Mouse (Mus musculus) left cerebral cortex, adult 18-20 months (tissue): Measurements from ENCODE around the gene Gbp6. TPM values are rescaled to one million over a fixed set of nuclear protein-coding genes. Genes with fewer than 3 reads are reported as not detected.
"Not testable (repeated sequence)": the region's sequence is repeated elsewhere in the genome, so short reads cannot be mapped to it uniquely, and the experiment has no call there.

Experiments
- DNase-seq, 2 experiments: peaks; one replicate each; pipeline ENCODE4 v3.0.0; 2021 to 2022; ENCODE audit warnings: low spot score in 2 of 2, mixed read lengths in 1 of 2
- long read RNA-seq, 2 experiments: library from polyadenylated mRNA; stranded (forward); transcript quantifications; one replicate each; pipeline ENCODE4 v2.0.0; 2021
- total RNA-seq, 2 experiments: library from RNA; stranded (reverse); gene quantifications; 2 replicates each; pipeline ENCODE4 v1.2.3; 2021

Gene Gbp6
- total RNA-seq = 1 to 10 TPM; 1.6 to 2.0 TPM
- long read RNA-seq, experiment 1 = 0 reads
- long read RNA-seq, experiment 2, partial matches to known transcripts = 0 of 1 reads
- long read RNA-seq, experiment 2, other reads (novel, unspliced or antisense) = 0 of 1 reads

GRCm38 (mm10) chr5:105293226-105294165 is at the start of gene Gbp6, which contains the start of gene Gm43302:
Gbp6 (minus strand) TSS chr5:105293698.
Gm43302 (minus strand) TSS chr5:105293695.
- not testable (repeated sequence) for DNase-seq

DNA sequence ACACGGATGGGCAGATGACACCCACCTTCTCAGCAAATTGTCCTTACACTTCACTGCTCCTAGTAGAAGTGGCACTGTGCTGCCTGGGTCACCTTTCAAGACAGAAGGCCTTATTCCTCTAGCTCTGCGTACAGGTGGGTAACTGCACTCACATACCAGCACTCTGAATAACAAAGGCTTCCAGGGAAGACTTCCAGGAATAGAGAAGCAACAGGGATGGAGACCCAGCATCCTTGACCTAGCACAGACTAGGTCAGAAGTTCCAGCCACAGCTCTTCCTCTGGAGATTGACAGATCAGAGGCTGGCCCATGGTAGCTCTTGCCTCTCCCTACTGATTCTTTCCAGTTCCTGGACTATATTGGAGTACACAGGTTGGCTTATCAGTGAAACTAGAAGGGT is 47.8 kb upstream of the Gbp6 start:
- DNase-seq = no peak

DNA sequence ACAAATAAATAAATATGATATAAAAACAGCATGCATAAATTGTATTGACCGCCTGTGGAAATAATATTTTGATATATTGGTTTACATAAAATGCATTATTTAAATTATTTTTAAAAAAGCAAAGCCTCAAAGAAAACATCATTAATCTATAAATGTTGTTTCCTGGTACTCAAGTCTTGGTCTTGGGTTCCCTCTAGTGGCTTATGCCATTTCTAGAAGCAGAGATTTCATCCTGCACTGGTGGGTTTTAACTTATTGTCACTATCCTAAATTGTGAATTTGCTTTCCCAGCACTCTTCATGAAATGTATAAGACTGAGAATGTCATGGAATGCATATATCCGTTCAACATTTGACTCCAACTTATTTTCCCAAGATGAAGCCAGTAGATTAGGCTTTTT is 29.0 kb upstream of the Gbp6 start:
- peak in 1 of 2 experiments; percentile 14 for DNase-seq

- no peak for DNase-seq
Observed at GRCm38 (mm10) chr5:105310941-105311340, 17.4 kb upstream of the Gbp6 start.

DNA sequence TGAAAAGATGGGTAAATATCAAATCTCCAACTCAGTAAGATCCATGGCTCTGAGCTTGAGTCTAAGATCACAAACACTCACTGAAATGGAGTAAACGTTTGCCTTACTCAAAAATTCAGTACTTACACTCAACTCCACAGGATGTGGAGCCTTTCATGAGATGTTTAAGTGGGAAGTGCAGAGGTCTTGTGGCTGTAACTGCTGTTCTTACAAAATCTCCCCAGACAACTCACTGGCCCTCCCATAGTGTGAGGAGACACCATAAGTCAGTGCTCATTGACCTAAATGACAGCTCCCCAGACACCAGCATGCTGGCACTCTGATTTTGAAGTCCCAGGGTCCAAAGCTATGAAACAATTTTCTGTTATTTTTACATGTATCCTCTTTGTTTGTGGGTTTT is 15.7 kb upstream of the Gbp6 start:
- DNase-seq = not testable (repeated sequence)

DNA sequence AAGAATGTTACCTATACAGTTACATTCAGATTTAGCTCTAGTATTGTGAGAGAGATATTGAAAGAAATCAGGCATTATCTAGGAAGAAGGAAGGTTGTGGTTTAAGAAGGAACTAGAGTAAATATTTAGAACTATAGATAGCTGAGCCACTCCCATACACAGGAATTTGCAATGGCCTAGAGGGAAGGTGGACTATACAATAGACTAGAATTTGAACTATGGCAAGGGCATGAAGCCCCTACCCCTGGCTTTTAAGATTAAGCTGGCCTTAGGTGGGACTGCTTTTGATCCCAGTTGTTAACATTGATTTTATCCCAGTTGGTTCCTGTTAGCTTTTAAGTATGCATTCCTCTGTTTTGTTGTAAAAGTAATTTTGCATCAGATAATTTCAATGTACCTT is 13.4 kb upstream of the Gbp6 start:
- DNase-seq = not testable (repeated sequence)

- no peak for DNase-seq
Observed at GRCm38 (mm10) chr5:105306159-105306581, 12.7 kb upstream of the Gbp6 start.

GRCm38 (mm10) chr5:105305671-105306070 is 12.2 kb upstream of the Gbp6 start:
- DNase-seq = not testable (repeated sequence)

DNA sequence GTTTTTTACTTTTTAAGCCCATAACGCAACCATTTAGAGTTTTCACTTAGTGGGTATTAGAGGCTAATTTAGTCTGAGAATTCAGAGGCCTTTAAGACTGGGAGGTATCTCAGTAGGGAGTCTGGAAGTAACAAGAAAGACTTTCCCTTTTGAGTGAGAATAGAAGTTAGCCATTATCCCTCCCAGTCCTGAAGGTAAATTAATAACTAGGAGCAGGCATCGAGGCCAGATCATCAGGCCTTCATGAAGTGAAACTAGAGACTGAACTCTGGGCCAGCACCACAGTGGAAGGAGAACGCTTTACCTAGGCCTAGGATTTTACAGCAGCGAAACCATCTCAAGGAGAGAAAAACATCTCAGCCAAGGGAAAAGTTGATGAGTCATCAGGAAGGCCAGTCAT is 8.5 kb upstream of the Gbp6 start:
- no peak for DNase-seq

GRCm38 (mm10) chr5:105301531-105301930 is 8.0 kb upstream of the Gbp6 start:
- no peak for DNase-seq

DNA sequence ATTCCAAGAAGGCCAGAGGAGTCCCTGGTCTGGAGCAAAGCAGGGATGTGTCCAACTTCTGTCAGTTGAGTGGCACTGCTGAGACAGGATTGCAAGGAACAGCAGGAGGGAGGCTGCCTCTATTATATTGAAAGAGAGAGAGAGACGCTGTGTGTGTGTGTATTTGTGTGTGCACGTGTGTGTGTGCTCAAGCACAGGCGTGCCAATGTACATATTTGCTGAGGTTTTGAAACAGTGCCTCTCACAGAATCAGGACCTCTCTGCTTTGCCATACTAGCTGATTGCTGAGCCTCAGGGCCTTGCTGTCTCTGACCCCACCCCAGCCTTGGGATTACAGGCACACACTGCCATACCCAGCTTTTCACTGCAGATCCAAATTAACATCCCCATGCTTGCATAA is 2.2 kb upstream of the Gbp6 start:
- no peak for DNase-seq

- no peak for DNase-seq
Observed at GRCm38 (mm10) chr5:105292492-105292891, 1.0 kb downstream of the Gbp6 start.

- DNase-seq = not testable (repeated sequence)
Observed at GRCm38 (mm10) chr5:105290921-105291320, 2.6 kb downstream of the Gbp6 start.

GRCm38 (mm10) chr5:105260673-105261072 is 32.8 kb downstream of the Gbp6 start:
- DNase-seq = not testable (repeated sequence)

- DNase-seq = no peak
Observed at GRCm38 (mm10) chr5:105252491-105252890, 41.0 kb downstream of the Gbp6 start.

DNA sequence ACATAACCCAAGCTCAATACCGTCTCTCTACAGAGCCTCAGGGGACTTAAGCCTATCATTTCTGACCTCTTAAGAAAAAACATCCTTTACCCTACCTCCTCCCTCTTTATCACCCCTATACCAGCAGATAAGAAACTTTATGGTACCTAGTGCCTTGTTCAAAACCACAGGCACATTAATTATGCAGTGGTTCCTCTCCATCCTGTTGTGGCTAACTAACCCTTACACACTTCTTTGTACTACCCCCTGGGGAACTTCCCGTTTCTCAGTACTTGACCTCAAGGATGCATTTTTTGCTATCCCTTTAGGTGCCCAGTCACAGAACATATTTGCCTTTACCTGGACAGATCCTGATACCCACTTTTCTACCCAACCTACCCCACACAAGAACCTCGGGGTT is 48.8 kb downstream of the Gbp6 start:
- DNase-seq = not testable (repeated sequence)

DNA sequence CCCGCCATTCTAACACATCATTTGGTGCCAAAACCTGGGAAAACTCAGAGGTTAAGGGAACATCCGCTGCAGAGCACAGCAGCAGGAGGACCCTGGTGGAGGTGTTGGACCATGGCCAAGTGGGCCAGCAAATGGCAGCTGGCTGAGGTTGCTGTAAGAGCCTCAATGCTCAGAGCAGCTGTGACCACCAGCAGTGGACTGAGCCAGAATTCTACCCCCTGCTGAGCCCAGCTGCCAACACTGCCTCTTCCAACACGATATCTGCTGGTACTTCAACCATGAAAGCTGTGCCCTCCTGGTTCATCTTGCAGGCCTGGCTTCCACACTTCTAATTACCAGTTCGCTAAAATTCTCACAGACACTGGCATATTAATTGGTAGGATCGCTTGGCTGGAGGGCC is 52.5 kb downstream of the Gbp6 start:
- not testable (repeated sequence) for DNase-seq

- DNase-seq = not testable (repeated sequence)
Observed at GRCm38 (mm10) chr5:105239483-105240047, 53.9 kb downstream of the Gbp6 start, which contains the start of gene Gbp10. Gbp10 (minus strand) TSS chr5:105239533.

GRCm38 (mm10) chr5:105238402-105238801 is 55.1 kb downstream of the Gbp6 start:
- not testable (repeated sequence) for DNase-seq

GRCm38 (mm10) chr5:105236040-105236439 is 57.5 kb downstream of the Gbp6 start:
- DNase-seq = not testable (repeated sequence)
